Mouse (Mus musculus): ENCODE measurements at regions not wholly inside any gene's neighbourhood (a gene's known extent, or its start where the extent isn't known, plus 50 kb on each side); places are given as distances from the start of the nearest gene placed in this dataset.

GRCm38 (mm10) chr9:95331275-95331674 is 75.2 kb downstream of the Chst2 start:
- no peaks in the 10 kb centered on the region for H3K27me3 ChIP-seq (ENCODE audit: control insufficient read depth, insufficient read depth, low read length)
- no peak overlapping the region for H3K4me3 ChIP-seq (ENCODE audit: extremely low read depth, insufficient read depth, insufficient read length)
- H3K4me1 ChIP-seq (ENCODE audit: control insufficient read depth, insufficient read depth, insufficient read length), result peaks cover 4% of the 10 kb centered on the region; the same call in 1 of the 2 replicates
- TF ChIP-seq POLR2A (IDR thresholded peaks at IDR 0.05; ENCODE audit: low read depth, low read length), result no peak
- no peak for TF ChIP-seq CTCF (IDR thresholded peaks at IDR 0.05; ENCODE audit: extremely low read depth, insufficient read depth, insufficient read length, insufficient replicate concordance)
- no peaks in the 10 kb centered on the region for H3K36me3 ChIP-seq (ENCODE audit: control insufficient read depth, insufficient read depth, low read length)
- H3K27ac ChIP-seq (ENCODE audit: insufficient read depth, low read length), result no peak overlapping the region
- no peak for DNase-seq (ENCODE audit: low read depth in 1 of 2, low spot score in 2 of 2)
- 20% methylated on average over 2 of the region's 2 CpGs for WGBS

GRCm38 (mm10) chr9:95330097-95330496 is 76.4 kb downstream of the Chst2 start:
- Histone ChIP-seq H3K36me3 (ENCODE audit: control insufficient read depth, insufficient read depth, low read length) (no peaks in the 10 kb centered on the region), H3K27ac (ENCODE audit: insufficient read depth, low read length) (no peak overlapping the region), H3K4me3 (ENCODE audit: extremely low read depth, insufficient read depth, insufficient read length) (no peak overlapping the region), H3K27me3 (ENCODE audit: control insufficient read depth, insufficient read depth, low read length) (no peaks in the 10 kb centered on the region), H3K4me1 (ENCODE audit: control insufficient read depth, insufficient read depth, insufficient read length) (peaks cover 4% of the 10 kb centered on the region; the same call in 1 of the 2 replicates)
- TF ChIP-seq POLR2A (IDR thresholded peaks at IDR 0.05; ENCODE audit: low read depth, low read length) (no peak), CTCF (IDR thresholded peaks at IDR 0.05; ENCODE audit: extremely low read depth, insufficient read depth, insufficient read length, insufficient replicate concordance) (no peak)
- no peak for DNase-seq (ENCODE audit: low read depth in 1 of 2, low spot score in 2 of 2)
- WGBS, result 92% methylated on average over 7 of the region's 7 CpGs

- Histone ChIP-seq H3K36me3 (ENCODE audit: control insufficient read depth, insufficient read depth, low read length) (no peaks in the 10 kb centered on the region), H3K4me3 (ENCODE audit: extremely low read depth, insufficient read depth, insufficient read length) (no peak overlapping the region), H3K4me1 (ENCODE audit: control insufficient read depth, insufficient read depth, insufficient read length) (peaks cover 4% of the 10 kb centered on the region; the same call in 1 of the 2 replicates), H3K27ac (ENCODE audit: insufficient read depth, low read length) (no peak overlapping the region), H3K27me3 (ENCODE audit: control insufficient read depth, insufficient read depth, low read length) (no peaks in the 10 kb centered on the region)
- WGBS, result 74% methylated on average over 9 of the region's 9 CpGs
- no peak for TF ChIP-seq CTCF (IDR thresholded peaks at IDR 0.05; ENCODE audit: extremely low read depth, insufficient read depth, insufficient read length, insufficient replicate concordance)
- TF ChIP-seq POLR2A (IDR thresholded peaks at IDR 0.05; ENCODE audit: low read depth, low read length), result no peak
- DNase-seq (ENCODE audit: low read depth in 1 of 2, low spot score in 2 of 2), result no peak
Measured at GRCm38 (mm10) chr9:95329053-95329430, 77.5 kb downstream of the Chst2 start.

- DNase-seq (ENCODE audit: low read depth in 1 of 2, low spot score in 2 of 2), result no peak
- no peak for TF ChIP-seq CTCF (IDR thresholded peaks at IDR 0.05; ENCODE audit: extremely low read depth, insufficient read depth, insufficient read length, insufficient replicate concordance)
- TF ChIP-seq POLR2A (IDR thresholded peaks at IDR 0.05; ENCODE audit: low read depth, low read length), result no peak
- no peaks in the 10 kb centered on the region for H3K36me3 ChIP-seq (ENCODE audit: control insufficient read depth, insufficient read depth, low read length)
- H3K27ac ChIP-seq (ENCODE audit: insufficient read depth, low read length), result no peak overlapping the region
- H3K4me1 ChIP-seq (ENCODE audit: control insufficient read depth, insufficient read depth, insufficient read length), result peaks cover 4% of the 10 kb centered on the region; the same call in 1 of the 2 replicates
- H3K4me3 ChIP-seq (ENCODE audit: extremely low read depth, insufficient read depth, insufficient read length), result no peak overlapping the region
- H3K27me3 ChIP-seq (ENCODE audit: control insufficient read depth, insufficient read depth, low read length), result no peaks in the 10 kb centered on the region
- WGBS, result 38% methylated on average over 11 of the region's 15 CpGs
Measured at GRCm38 (mm10) chr9:95328261-95329052, 78.1 kb downstream of the Chst2 start.

- DNase-seq (ENCODE audit: low read depth in 1 of 2, low spot score in 2 of 2), result no peak
- H3K4me3 ChIP-seq (ENCODE audit: extremely low read depth, insufficient read depth, insufficient read length), result no peak overlapping the region
- TF ChIP-seq CTCF (IDR thresholded peaks at IDR 0.05; ENCODE audit: extremely low read depth, insufficient read depth, insufficient read length, insufficient replicate concordance) (no peak), POLR2A (IDR thresholded peaks at IDR 0.05; ENCODE audit: low read depth, low read length) (no peak)
- no peaks in the 10 kb centered on the region for H3K27me3 ChIP-seq (ENCODE audit: control insufficient read depth, insufficient read depth, low read length)
- no peaks in the 10 kb centered on the region for H3K36me3 ChIP-seq (ENCODE audit: control insufficient read depth, insufficient read depth, low read length)
- 60% methylated on average over 3 of the region's 3 CpGs for WGBS
- H3K4me1 ChIP-seq (ENCODE audit: control insufficient read depth, insufficient read depth, insufficient read length), result peaks cover 4% of the 10 kb centered on the region; the same call in 1 of the 2 replicates
- H3K27ac ChIP-seq (ENCODE audit: insufficient read depth, low read length), result no peak overlapping the region
Measured at GRCm38 (mm10) chr9:95327771-95328170, 78.8 kb downstream of the Chst2 start.

- Histone ChIP-seq H3K27me3 (ENCODE audit: control insufficient read depth, insufficient read depth, low read length) (no peaks in the 10 kb centered on the region), H3K27ac (ENCODE audit: insufficient read depth, low read length) (no peak overlapping the region), H3K36me3 (ENCODE audit: control insufficient read depth, insufficient read depth, low read length) (no peaks in the 10 kb centered on the region), H3K4me3 (ENCODE audit: extremely low read depth, insufficient read depth, insufficient read length) (no peak overlapping the region), H3K4me1 (ENCODE audit: control insufficient read depth, insufficient read depth, insufficient read length) (peaks cover 4% of the 10 kb centered on the region; the same call in 1 of the 2 replicates)
- 87% methylated on average over 7 of the region's 7 CpGs for WGBS
- TF ChIP-seq POLR2A (IDR thresholded peaks at IDR 0.05; ENCODE audit: low read depth, low read length) (no peak), CTCF (IDR thresholded peaks at IDR 0.05; ENCODE audit: extremely low read depth, insufficient read depth, insufficient read length, insufficient replicate concordance) (no peak)
- no peak for DNase-seq (ENCODE audit: low read depth in 1 of 2, low spot score in 2 of 2)
Measured at GRCm38 (mm10) chr9:95323622-95324021, 82.9 kb downstream of the Chst2 start.

GRCm38 (mm10) chr9:95322893-95323292 is 83.6 kb downstream of the Chst2 start:
- H3K27ac ChIP-seq (ENCODE audit: insufficient read depth, low read length), result no peak overlapping the region
- H3K4me3 ChIP-seq (ENCODE audit: extremely low read depth, insufficient read depth, insufficient read length), result no peak overlapping the region
- no peak for TF ChIP-seq CTCF (IDR thresholded peaks at IDR 0.05; ENCODE audit: extremely low read depth, insufficient read depth, insufficient read length, insufficient replicate concordance)
- no peak for TF ChIP-seq POLR2A (IDR thresholded peaks at IDR 0.05; ENCODE audit: low read depth, low read length)
- WGBS, result 87% methylated on average over 5 of the region's 5 CpGs
- H3K36me3 ChIP-seq (ENCODE audit: control insufficient read depth, insufficient read depth, low read length), result no peaks in the 10 kb centered on the region
- H3K27me3 ChIP-seq (ENCODE audit: control insufficient read depth, insufficient read depth, low read length), result no peaks in the 10 kb centered on the region
- peaks cover 3% of the 10 kb centered on the region; the same call in 1 of the 2 replicates for H3K4me1 ChIP-seq (ENCODE audit: control insufficient read depth, insufficient read depth, insufficient read length)
- no peak for DNase-seq (ENCODE audit: low read depth in 1 of 2, low spot score in 2 of 2)

Measured in spleen, adult 2 months (tissue).